Mouse (Mus musculus): ENCODE measurements around the gene Islr. TPM values are rescaled to one million over a fixed set of nuclear protein-coding genes. Genes with fewer than 3 reads are reported as not detected.

Islr gene
- polyA plus RNA-seq, 1 experiment from 2014 or later, result 60.4 TPM

DNA sequence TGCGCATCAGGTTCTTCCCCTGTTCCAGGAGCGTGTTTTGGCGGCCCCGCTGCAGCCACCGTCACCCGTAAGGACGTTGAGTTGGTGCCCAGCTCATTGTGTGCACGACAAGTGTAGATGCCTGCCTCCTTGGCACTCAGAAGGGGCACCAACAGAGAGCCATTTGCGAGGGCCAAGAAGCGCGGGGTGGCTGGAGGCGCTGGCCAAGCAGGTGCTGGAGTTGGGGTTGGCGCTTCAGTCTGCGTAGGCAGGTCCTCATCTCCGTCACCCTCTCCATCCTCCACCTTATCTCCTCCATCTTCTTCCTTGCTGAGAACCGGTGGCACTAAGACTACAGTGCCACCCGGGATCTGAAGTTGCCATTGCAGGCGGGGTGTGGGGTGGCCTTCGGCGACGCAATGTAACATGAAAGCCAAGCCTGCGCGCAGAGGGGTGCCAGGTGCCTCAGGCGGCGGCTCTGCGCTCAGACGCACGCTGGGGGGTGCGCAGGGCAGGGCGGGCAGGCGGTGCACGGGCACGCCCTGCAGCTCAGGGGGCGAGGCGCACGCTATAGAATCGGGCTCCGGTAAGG, 5.2 kb downstream of the Islr start:
- Histone ChIP-seq H3K4me3 (replicated peaks; ENCODE audit: low read depth, low read length) (no peak overlapping the region; the same call in 1 of the 2 replicates), H3K27me3 (ENCODE audit: insufficient read depth, low read length) (peaks cover 86% of the 10 kb centered on the region), H3K36me3 (ENCODE audit: insufficient read depth, low read length) (no peaks in the 10 kb centered on the region), H3K27ac (no peak overlapping the region), H3K9ac (ENCODE audit: low read depth, low read length) (no peak overlapping the region), H3K4me2 (ENCODE audit: low read length) (peak overlapping the region; percentile 8), H3K9me3 (replicated peaks; ENCODE audit: low read length) (no peaks in the 10 kb centered on the region), H3K4me1 (replicated peaks; ENCODE audit: insufficient read depth, low read length) (peaks cover 16% of the 10 kb centered on the region)
- 4% methylated on average over 38 of the region's 38 CpGs for WGBS
- DNase-seq (ENCODE audit: low spot score) (no peak), ATAC-seq (replicated peaks; ENCODE audit: low FRiP score, low read depth) (no peak)
- 0 out of 2 replicates have a peak, but pooled peaks have one; percentile 2 for TF ChIP-seq CTCF (IDR thresholded peaks at IDR 0.05; ENCODE audit: low read depth)

DNA sequence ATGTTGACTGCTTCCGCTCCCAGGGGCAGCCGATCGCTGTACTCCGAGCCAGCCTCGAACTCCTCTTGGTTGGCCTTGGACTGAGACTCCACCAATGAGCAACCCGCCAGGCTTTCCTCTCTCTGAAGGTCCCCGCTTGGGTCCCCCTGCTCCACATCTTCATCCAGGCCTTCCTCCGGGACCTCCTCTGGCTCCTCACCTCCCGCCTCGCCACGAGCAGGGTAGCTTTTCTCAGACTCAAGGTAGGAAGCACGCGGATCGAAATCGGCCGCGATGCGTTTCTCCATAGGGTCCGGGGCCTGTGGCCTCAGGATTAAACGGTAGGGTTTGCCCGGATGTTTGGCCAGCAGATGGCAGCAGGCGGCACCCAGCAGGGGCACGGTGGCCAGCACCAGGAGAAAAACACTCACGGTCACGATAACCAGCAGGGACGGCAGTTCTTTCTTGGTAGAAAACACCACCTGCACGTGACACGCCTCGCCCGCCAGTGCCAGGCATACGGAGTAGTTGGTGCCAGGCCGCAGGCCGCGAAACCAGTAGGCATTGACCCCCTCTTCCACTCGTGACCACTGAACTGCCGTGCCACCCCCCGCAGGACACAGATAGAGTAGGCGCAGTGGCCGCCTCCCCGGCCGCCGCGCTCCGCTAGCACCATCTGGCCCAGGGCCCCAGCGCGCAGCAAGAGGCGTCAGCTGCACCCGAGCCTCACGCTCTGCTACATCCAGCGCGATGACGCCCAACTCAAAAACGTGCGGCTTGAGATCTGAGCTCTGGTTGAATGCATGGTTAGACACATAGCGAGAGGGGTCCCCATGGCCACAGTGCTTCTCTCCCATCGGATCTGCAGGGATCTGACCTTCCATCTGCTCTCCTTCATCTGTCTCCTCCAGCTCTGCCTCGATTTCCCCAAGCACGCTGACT, 6.1 kb downstream of the Islr start:
- H3K4me1 ChIP-seq (replicated peaks; ENCODE audit: insufficient read depth, low read length), result peaks cover 16% of the 10 kb centered on the region
- no peak overlapping the region for H3K9ac ChIP-seq (ENCODE audit: low read depth, low read length)
- no peaks in the 10 kb centered on the region for H3K9me3 ChIP-seq (replicated peaks; ENCODE audit: low read length)
- peak; percentile 43 for ATAC-seq (replicated peaks; ENCODE audit: low FRiP score, low read depth)
- H3K27ac ChIP-seq, result no peak overlapping the region
- peak overlapping the region; percentile 49 for H3K4me2 ChIP-seq (ENCODE audit: low read length)
- peak overlapping the region; percentile 23 for H3K4me3 ChIP-seq (replicated peaks; ENCODE audit: low read depth, low read length)
- DNase-seq (ENCODE audit: low spot score), result peak; percentile 61
- peaks cover 83% of the 10 kb centered on the region for H3K27me3 ChIP-seq (ENCODE audit: insufficient read depth, low read length)
- WGBS, result 4% methylated on average over 58 of the region's 58 CpGs
- H3K36me3 ChIP-seq (ENCODE audit: insufficient read depth, low read length), result no peaks in the 10 kb centered on the region
- TF ChIP-seq CTCF (IDR thresholded peaks at IDR 0.05; ENCODE audit: low read depth), result peak; percentile 76

DNA sequence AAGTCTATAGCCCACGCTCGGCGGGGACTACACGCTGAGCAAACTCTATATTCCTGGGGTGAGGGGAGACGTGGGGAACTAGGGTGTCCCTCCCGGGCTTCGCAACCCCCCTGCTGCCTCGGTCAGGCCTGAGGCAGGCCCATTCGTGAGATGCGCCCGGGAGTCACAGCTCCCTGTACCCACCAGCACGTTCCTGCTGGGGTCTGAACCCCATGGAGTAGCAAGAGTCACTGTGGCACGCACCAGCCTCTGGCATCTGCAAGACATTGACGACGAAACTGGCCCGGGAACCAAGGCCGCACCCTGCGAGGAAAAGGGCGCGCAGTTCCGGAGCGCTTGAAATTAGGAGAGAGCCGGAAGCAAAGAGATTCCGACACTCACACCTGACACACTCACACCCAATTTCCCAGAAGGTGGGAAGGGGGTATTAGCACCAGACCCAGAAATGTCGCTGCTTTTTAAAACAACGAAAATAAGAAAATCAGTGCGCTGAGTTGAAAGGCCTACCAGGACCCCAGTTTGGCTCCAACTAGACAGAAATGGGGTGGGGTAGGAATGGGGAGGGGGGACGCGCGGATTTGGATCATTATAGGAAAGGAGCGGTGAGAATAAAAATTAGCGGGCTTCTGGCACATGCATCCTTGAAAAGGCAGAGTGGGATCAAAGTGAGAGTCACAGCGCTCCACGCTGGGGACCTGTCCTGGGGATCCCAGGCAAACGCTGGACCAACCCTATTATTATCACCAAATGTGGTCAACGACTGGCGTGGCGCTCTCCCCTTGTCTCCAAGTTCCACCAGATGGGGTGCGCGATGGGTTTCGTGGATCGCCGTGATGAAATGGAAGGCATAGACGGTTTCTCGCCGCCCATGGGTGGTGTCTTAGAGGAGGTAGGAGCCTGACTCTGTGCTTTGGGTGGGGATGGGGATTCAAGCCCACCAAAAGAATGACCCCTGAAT, 7.2 kb downstream of the Islr start:
- H3K4me2 ChIP-seq (ENCODE audit: low read length), result 0 out of 2 replicates have a peak overlapping the region, but pooled peaks have one; percentile 49
- DNase-seq (ENCODE audit: low spot score) (no peak), ATAC-seq (replicated peaks; ENCODE audit: low FRiP score, low read depth) (no peak)
- H3K27me3 ChIP-seq (ENCODE audit: insufficient read depth, low read length), result peaks cover 72% of the 10 kb centered on the region
- no peaks in the 10 kb centered on the region for H3K36me3 ChIP-seq (ENCODE audit: insufficient read depth, low read length)
- no peaks in the 10 kb centered on the region for H3K9me3 ChIP-seq (replicated peaks; ENCODE audit: low read length)
- H3K27ac ChIP-seq, result no peak overlapping the region
- peaks cover 16% of the 10 kb centered on the region for H3K4me1 ChIP-seq (replicated peaks; ENCODE audit: insufficient read depth, low read length)
- no peak overlapping the region for H3K9ac ChIP-seq (ENCODE audit: low read depth, low read length)
- WGBS, result 14% methylated on average over 46 of the region's 46 CpGs
- TF ChIP-seq CTCF (IDR thresholded peaks at IDR 0.05; ENCODE audit: low read depth), result no peak
- peak overlapping the region; percentile 23; the same call in 1 of the 2 replicates for H3K4me3 ChIP-seq (replicated peaks; ENCODE audit: low read depth, low read length)

DNA sequence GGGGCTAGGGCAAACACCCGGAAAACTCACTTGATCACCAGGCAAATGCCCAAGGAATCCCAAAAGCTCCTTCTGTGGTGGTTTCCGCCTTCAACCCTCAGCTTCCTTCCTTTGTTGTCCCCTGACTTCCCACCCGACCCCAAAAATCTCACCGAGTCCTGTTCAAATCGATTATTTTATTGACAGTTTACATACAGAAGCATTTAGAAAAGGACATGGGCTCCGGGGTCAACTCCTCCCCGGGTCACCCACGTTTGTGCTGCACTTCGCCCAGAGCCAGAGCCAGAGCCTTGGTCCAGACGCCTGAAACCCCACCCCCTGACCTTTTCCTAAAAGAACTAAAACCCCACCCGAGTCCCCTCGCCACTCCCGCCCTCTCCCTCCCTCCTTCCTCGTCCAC, 8.0 kb downstream of the Islr start:
- Histone ChIP-seq H3K4me3 (replicated peaks; ENCODE audit: low read depth, low read length) (peak overlapping the region; percentile 2; the same call in 1 of the 2 replicates), H3K9me3 (replicated peaks; ENCODE audit: low read length) (no peaks in the 10 kb centered on the region), H3K4me2 (ENCODE audit: low read length) (no peak overlapping the region), H3K4me1 (replicated peaks; ENCODE audit: insufficient read depth, low read length) (peaks cover 16% of the 10 kb centered on the region), H3K27me3 (ENCODE audit: insufficient read depth, low read length) (peaks cover 64% of the 10 kb centered on the region), H3K9ac (ENCODE audit: low read depth, low read length) (no peak overlapping the region), H3K27ac (no peak overlapping the region), H3K36me3 (ENCODE audit: insufficient read depth, low read length) (no peaks in the 10 kb centered on the region)
- ATAC-seq (replicated peaks; ENCODE audit: low FRiP score, low read depth) (no peak), DNase-seq (ENCODE audit: low spot score) (no peak)
- TF ChIP-seq CTCF (IDR thresholded peaks at IDR 0.05; ENCODE audit: low read depth), result no peak
- 13% methylated on average over 14 of the region's 14 CpGs for WGBS

DNA sequence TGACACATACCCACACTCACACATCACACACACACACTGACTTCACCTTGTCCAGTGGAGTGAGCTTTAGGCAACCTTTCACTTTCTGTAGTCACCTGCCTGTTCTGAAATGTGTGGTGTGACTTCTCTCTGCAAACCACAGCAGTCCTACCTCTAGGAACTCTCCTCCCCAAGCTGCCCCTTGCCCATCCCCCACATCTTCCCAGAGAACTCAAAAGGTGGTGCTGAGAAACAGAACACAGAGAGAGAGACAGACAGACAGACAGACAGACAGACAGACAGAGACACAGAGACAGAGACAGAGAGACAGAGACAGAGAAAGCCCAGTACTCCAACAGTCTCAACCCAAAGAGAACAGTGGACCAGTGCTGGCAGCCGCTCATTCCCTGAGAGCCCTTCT, 8.4 kb downstream of the Islr start:
- H3K9ac ChIP-seq (ENCODE audit: low read depth, low read length), result no peak overlapping the region
- peaks cover 16% of the 10 kb centered on the region for H3K4me1 ChIP-seq (replicated peaks; ENCODE audit: insufficient read depth, low read length)
- no peak overlapping the region for H3K4me2 ChIP-seq (ENCODE audit: low read length)
- no peaks in the 10 kb centered on the region for H3K36me3 ChIP-seq (ENCODE audit: insufficient read depth, low read length)
- WGBS, result 24% methylated on average over 1 of the region's 1 CpGs
- H3K9me3 ChIP-seq (replicated peaks; ENCODE audit: low read length), result no peaks in the 10 kb centered on the region
- no peak overlapping the region for H3K27ac ChIP-seq
- H3K27me3 ChIP-seq (ENCODE audit: insufficient read depth, low read length), result peaks cover 59% of the 10 kb centered on the region
- H3K4me3 ChIP-seq (replicated peaks; ENCODE audit: low read depth, low read length), result no peak overlapping the region
- ATAC-seq (replicated peaks; ENCODE audit: low FRiP score, low read depth) (no peak), DNase-seq (ENCODE audit: low spot score) (no peak)
- no peak for TF ChIP-seq CTCF (IDR thresholded peaks at IDR 0.05; ENCODE audit: low read depth)

DNA sequence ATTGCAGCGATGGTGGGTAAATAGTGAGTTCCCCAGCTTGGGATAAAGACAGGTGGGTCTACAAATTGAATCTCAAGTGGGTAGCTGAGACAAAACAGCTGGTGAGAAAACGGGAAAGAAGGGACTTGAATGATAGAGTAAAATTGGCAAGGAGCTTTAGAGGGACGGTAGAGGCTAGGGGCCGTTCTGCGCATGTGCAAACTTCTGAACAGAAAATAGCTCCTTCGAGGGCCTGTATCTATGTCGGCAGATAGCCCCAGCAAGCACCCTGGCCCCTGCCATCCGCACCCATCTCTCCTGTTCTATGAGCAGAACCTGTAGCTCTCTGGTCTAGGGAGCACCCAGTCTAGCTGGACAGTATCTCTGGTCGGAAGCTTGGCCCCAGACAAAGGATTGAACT, 9.9 kb downstream of the Islr start:
- DNase-seq (ENCODE audit: low spot score) (no peak), ATAC-seq (replicated peaks; ENCODE audit: low FRiP score, low read depth) (no peak)
- Histone ChIP-seq H3K4me2 (ENCODE audit: low read length) (no peak overlapping the region), H3K4me1 (replicated peaks; ENCODE audit: insufficient read depth, low read length) (peaks cover 13% of the 10 kb centered on the region), H3K27me3 (ENCODE audit: insufficient read depth, low read length) (peaks cover 46% of the 10 kb centered on the region), H3K36me3 (ENCODE audit: insufficient read depth, low read length) (no peaks in the 10 kb centered on the region), H3K4me3 (replicated peaks; ENCODE audit: low read depth, low read length) (no peak overlapping the region), H3K27ac (no peak overlapping the region), H3K9me3 (replicated peaks; ENCODE audit: low read length) (no peaks in the 10 kb centered on the region), H3K9ac (ENCODE audit: low read depth, low read length) (no peak overlapping the region)
- no peak for TF ChIP-seq CTCF (IDR thresholded peaks at IDR 0.05; ENCODE audit: low read depth)
- 79% methylated on average over 9 of the region's 9 CpGs for WGBS

Measured in kidney, postnatal 0 days (tissue).